Mouse (Mus musculus): Measurements from ENCODE around the gene Crcp.
A peak's percentile ranks its signal among the peaks of the same experiment; 100 is the strongest.

Gene Crcp

GRCm38 (mm10) chr5:130059413-130060328, 30.6 kb downstream of the Crcp start:
- DNase-seq, result peak in 1 of 2 experiments; percentile 59

DNA sequence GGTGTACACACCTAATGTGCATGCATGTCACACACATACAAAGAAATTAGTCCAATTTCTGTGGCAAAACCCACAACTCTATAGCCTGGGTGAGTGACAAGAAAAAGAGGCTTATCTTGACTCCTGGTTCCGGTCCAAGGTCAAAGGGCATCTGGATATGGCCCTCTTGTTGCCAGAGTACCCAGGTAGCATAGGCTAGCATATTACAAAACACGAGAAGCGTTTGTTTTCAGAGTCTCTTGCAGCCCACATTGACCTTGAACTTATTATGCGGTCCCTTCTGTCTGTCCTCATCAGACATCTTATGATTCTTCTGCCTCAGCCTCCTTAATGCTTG, 31.2 kb downstream of the Crcp start:
- no peak for DNase-seq

DNA sequence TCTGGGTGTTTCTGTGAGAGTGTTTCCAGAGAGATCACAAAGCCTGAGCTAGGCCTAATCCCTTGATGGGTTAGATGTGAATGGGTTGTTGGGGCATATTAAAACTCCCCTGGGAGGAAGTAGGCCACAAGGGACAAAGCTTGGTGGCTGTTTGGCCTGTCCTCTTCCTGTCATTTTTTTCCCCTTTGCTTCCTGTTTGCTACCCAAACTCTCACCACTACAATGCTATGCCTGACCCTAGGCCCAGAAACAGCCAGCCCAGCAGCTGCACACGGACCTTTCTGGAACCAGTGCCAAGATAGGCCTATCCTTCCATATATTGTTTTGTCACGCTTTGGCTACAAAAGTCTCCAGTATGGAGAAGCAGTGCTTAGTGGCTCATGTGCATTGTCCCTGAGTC, 33.0 kb downstream of the Crcp start:
- DNase-seq, result no peak

DNA sequence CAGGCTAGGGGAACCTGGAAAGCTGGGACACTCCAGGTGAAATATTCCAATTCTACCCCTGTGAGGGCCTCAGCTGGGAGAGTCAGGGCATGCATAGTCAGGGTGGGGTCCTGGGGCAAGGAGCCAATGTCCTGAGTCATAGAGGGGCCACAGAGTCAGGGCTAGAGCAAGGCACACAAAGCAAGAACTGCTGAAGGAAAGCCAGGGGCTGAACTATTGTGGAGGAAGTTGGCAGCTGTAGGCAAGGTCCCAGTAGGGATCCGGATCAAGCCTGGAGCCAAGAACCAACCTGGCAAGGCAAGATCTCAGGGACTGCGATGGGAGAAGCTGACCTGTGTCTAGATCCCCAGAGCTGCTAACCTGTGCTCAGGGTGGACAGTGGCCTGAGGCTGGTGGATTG, 34.7 kb downstream of the Crcp start:
- peak; percentile 53 to 67 for DNase-seq

- no peak for DNase-seq
Observed at GRCm38 (mm10) chr5:130065579-130065978, 36.5 kb downstream of the Crcp start.

- DNase-seq, result no peak
Observed at GRCm38 (mm10) chr5:130067841-130068264, 38.8 kb downstream of the Crcp start.

DNA sequence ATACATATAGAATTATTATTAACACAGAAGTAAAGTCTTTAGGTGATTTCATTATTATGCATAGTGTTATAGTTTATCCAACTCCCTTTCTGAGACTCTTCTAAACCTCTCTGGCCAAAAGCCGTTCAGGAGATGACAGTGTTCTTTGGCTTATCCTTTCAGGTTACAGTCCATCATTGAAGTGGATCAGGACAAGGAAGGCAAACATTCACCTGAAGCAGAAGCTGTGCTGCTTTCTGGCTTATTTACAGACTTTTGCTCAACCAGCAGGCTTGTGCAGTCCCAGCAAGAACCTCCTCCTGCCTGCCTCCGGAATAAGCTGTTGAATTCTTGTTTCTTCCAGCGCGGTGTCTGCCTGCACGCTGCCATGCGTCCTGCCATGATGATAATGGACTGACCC, 43.9 kb downstream of the Crcp start, which contains the start of gene Tpst1:
TSS of gene Tpst1 (plus strand) at position 301 of the 400 bp plus-strand sequence.
- no peak for DNase-seq

DNA sequence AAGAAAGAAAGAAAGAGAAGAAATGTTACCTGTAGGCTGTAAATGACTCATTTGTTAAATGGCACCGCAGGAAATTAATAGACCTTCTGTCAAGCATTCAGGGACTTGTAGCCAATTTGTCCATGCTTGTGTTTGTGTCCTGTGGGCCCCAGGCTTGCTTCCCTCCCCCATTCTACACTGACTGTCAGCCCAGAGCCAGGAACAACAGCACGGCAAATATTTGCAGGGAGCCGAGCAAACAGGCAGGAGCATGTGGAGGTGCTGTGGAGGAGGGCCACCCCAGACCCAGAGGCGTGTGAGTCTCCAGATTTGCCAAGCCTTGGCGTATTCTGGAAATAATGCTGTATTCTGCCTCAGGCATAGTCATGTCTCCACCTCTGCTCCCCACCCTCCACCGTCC, 45.4 kb downstream of the Crcp start:
- no peak for DNase-seq

DNA sequence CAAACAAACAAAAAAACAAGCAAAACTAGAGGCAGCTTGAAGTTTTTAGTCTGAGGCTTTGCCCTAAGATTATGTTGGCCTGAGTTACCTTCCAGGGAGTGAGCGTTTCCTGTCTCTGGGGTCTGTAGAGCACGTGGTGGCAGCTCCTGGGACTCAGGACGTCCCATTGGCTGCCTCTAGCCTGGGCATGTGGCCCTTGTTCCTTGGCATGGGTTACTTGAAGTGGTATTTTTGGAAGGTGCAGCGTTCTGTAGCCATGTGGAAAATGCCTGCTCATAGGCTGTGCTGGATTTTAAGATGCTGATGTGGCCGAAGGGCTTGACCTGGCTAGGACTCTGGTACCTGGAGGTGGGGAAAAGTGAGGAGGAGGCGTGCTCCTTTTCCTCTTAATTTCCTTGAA, 47.3 kb downstream of the Crcp start:
- DNase-seq, result peak in 1 of 2 experiments; percentile 47

DNA sequence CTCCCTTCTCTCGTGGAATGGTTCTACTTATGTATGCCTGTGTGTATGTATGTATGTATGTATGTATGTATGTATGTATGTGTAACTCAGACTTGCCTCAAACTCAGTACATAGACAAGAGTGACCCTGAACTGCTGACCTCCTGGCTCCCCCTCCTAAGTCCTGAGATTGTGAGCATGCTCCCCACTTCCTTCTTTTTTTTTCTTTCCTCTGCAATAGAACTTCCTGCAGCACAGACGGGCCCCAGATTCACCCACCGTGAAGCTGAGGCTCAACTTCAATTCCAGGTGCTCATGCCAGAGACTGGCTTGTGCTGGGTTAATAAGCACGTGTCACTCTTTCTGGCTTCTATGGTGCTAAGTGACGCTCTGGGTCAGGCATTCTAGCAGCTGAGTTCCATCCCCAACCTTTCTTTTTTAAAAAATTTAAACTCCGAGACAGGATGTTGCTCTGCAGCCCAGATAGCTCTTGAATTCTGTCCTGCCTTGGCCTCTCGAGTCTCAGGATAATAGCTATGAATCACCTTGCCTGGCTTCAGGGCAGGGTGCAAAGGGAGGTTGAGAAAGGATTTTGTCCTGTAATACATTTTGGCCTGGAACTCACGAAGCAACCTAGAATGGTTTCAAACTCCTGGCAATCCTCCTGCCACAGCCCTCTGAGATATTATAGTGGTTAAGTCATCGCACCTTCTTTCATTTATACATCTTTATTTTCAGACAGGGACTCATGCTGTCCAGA, 49.2 kb downstream of the Crcp start:
- DNase-seq, result no peak

DNA sequence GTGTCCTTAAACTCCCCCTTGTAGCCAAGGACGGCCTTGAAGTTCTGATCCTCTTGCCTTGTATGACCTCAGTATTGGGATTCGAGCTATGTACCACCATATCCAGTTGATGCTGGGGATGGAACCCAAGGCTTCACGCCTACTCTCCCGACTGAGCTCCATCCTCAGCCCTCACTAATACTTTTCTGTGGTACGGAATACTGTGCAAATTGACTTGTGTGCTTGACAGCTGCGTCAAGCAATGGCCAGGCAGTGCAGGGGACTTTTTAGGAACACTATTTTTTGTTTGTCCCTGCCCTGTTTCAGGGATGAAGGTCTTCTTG, 49.7 kb downstream of the Crcp start:
- DNase-seq, result no peak

DNA sequence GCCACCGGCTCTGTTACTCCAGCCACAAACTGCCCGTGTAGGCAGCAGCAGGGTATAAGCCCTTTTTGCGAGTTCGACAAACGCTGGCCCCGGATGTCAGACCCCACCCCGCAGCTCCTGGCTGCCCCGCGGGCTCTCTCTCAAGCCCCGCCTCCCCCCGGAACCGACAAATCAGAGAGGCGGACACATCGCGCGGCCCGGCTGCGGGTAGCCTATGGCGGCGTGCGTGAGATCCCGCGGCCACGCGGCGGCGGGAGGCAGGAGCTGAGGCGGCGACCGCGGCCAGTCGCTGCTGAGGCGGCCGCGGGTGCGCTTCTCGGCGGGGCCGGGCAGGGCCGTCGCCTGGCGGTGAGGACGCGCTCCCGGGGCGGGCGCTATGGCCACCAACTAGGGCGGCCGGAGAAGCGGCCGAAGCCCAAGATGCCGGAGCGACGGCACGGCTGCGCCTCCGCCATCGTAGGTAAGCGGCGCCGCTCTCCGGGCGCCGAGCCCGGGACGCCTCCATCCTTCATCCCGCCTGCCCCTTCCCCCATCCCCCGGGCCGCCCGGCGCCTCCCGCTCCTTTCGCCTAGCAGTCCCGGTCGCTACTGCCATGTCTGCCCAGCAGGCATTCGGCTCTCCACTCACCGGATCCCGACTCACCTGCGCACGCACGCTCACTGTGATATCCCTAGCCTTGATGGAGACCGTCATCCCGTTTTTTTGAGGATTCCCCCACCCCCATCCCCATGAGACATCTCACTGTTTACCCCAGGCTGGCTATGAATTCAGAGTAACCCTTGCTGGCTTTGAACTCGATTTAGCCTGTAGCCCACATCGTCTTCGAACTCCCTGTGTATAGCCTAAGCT, 50.3 kb downstream of the Crcp start:
- peak; percentile 98 for DNase-seq

- DNase-seq, result peak; percentile 41 to 43
Observed at GRCm38 (mm10) chr5:130080051-130080681, 51.1 kb downstream of the Crcp start.

DNA sequence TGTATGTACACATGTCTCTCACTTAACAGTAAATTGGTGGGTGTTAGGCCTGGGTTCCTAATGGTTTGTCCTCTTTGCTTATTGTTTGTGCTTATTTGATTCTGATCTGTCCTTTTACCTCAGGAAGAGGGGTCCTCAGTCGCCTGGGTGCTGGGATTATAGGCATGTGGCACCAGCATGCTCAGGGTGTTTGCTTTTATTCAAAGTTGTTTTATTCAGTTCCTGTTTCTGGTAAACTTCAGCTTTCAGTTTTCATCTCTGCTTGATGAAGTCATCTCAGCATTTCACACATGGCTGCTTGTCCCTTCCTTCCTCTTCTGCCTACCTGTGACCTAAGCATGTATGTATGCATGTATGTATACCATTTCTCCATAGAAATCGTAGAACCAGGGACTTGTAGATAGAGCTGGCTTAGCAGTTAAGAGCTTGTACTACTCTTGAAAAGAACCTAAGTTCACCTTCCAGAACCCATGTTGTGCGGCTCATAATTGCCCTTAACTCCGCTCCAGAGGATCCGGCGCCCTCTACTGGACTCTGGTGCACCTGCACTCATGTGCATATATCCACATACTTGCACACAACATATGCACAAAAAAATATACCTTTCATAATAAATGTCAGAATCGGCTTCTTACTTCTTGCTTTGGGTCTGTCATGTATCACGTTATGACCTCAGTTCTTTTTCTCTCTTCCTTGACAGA, 52.2 kb downstream of the Crcp start:
- DNase-seq, result peak; percentile 36 to 41

- DNase-seq, result peak; percentile 34
Observed at GRCm38 (mm10) chr5:130082431-130082830, 53.3 kb downstream of the Crcp start.

DNA sequence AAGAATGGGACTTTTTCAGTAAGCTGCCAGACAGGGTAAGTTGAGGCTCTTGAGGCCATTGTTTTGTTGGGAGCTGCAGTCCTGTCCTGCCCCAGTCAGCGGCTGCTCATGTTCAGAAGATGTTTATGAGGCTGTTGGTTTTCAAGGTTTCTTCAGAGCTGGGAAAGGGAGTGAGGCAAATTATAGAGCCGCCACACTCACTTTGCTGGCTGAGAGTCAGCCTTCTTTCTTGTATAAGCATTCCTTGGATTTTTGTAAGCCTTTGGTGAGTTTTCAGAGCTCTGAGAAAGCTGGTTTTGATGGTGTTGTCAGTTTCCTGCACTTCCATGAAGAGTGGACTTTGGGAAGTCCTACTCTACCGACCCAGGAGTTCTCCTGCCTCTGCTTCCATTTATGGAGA, 55.2 kb downstream of the Crcp start:
- DNase-seq, result no peak

GRCm38 (mm10) chr5:130088008-130088407, 58.9 kb downstream of the Crcp start:
- no peak for DNase-seq

DNA sequence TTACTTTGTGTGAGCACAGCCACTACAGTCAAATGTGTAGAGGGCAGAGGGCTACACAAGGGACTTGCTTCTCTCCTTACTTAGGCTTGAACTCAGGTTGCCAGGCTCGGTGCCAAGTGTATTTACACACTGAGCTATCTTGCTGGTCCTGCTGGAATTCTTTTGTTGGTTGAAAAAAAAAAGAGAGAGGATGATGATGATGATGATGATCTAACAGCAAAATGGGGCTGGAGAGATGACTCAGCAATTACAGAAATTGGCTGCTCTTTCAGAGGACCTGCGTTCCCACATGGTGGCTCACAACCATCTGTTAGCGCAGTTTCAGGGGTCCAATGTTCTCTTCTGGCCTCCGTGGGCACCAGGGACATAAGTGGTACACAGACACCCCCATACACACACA, 59.5 kb downstream of the Crcp start:
- DNase-seq, result no peak

- DNase-seq, result no peak
Observed at GRCm38 (mm10) chr5:130089177-130089576, 60.1 kb downstream of the Crcp start.

DNA sequence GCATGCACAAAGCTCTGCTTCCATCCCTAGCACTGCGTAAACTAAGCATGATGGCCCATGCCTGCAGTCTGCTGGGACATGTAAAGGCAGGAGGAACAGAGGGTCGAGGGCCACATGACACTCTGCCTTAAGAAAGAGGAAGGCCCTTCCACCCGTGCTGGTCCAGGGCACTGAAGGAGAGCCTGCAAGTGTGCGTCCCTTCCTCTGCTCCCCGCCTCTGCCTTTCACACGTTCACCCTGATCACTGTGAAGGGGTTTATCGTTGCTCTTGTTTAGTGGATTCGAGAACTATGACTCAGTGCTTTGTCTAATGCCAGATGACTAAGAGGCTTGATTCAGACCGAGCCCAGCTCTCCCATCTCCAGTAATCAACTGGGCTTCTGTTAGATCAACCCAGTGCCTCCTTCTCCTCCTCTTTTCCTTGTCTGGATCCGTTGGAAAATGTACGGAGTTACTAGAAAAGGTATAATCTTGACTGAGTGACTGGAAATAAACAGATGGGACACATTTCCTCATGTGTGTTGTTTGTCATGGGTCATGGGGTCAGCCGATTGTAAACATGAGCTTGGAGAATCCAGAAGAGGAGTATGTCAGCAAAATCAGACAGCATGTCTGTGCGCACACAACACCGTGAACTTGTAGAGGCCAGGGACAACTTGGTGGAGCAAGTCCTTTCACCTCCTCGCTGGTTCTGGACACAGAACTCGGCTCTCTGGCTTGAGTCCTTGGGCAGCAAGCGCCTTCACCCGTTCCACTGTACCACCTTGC, 60.7 kb downstream of the Crcp start:
- no peak for DNase-seq

DNA sequence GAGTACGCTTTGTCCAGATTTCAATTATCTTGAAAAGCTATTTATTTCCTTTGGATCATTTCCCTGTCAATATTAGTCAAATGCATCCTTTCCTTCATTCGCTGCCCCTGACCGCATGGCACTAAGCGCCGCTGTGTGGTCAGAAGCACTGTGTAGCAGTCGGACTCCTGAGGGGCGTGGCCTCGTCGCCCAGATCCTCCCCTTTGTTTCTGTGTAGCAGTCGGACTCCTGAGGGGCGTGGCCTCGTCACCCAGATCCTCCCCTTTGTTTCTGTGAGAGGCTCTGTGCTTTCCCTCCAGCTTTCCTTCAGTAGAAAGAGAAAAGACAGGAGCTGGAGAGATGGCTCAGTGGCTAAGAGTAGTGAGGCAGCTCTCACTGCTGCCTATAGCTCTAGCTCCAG, 67.7 kb downstream of the Crcp start:
- no peak for DNase-seq
